Mouse (Mus musculus) limb, embryonic 14.5 days (tissue): ENCODE measurements around the gene Pbx2. TPM values are rescaled to one million over a fixed set of nuclear protein-coding genes. Genes with fewer than 3 reads are reported as not detected.

Experiments
- ATAC-seq: fragments of 200-750 bp; cut with Nextera tagmentation; 2 replicates; pipeline ENCODE4 v1.8.0; 2017; ENCODE audit warnings: low read depth, moderate number of reproducible peaks, moderate TSS enrichment; ENCODE audit not compliant: low FRiP score
- DNase-seq: peaks from one replicate; pipeline ENCODE4 v3.0.0-alpha.2; 2015; ENCODE audit warnings: low spot score
- H3K27ac ChIP-seq: fragments of 300-500 bp; sonication (generic); replicated peaks from 2 replicates; pipeline ENCODE4 v1.5.1; 2014; ENCODE audit warnings: low read depth, mild to moderate bottlenecking, low read length, moderate library complexity, mixed read lengths
- H3K27me3 ChIP-seq: fragments of 300-500 bp; sonication (generic); 2 replicates; pipeline ENCODE4 v1.6.1; 2014; ENCODE audit warnings: low read length, mixed read lengths; ENCODE audit not compliant: control insufficient read depth, insufficient read depth
- H3K36me3 ChIP-seq: fragments of 300-500 bp; sonication (generic); 2 replicates; pipeline ENCODE4 v1.6.1; 2014; ENCODE audit warnings: mild to moderate bottlenecking, low read length, moderate library complexity, mixed read lengths; ENCODE audit not compliant: control insufficient read depth, insufficient read depth
- H3K4me1 ChIP-seq: fragments of 300-500 bp; sonication (generic); 2 replicates; pipeline ENCODE4 v1.6.1; 2014; ENCODE audit warnings: antibody characterized with exemption, low read length, mixed read lengths; ENCODE audit not compliant: control insufficient read depth, insufficient read depth
- H3K4me2 ChIP-seq: fragments of 300-500 bp; sonication (generic); replicated peaks from 2 replicates; pipeline ENCODE4 v1.6.1; 2014; ENCODE audit warnings: low read depth, mild to moderate bottlenecking, low read length, moderate library complexity; ENCODE audit not compliant: severe bottlenecking
- H3K4me3 ChIP-seq: fragments of 300-500 bp; sonication (generic); replicated peaks from 2 replicates; pipeline ENCODE4 v1.5.1; 2014; ENCODE audit warnings: low read length
- H3K9ac ChIP-seq: fragments of 300-500 bp; sonication (generic); 2 replicates; pipeline ENCODE4 v1.6.1; 2014; ENCODE audit warnings: mild to moderate bottlenecking, low read depth, low read length, moderate library complexity; ENCODE audit not compliant: severe bottlenecking
- H3K9me3 ChIP-seq: fragments of 300-500 bp; sonication (generic); 2 replicates; pipeline ENCODE4 v1.6.1; 2016; ENCODE audit warnings: low read length; ENCODE audit not compliant: control insufficient read depth
- POLR2A ChIP-seq: fragments of 200-500 bp; IDR thresholded peaks from 2 replicates; pipeline ENCODE4 v1.8.0; 2012; ENCODE audit warnings: inconsistent platforms, mild to moderate bottlenecking, moderate library complexity, borderline replicate concordance; ENCODE audit not compliant: insufficient read depth, insufficient read length; ENCODE audit errors: extremely low read depth
- WGBS: fragments of 180-500 bp; shearing (Covaris S2); extraction: QIAGEN DNeasy Blood & Tissue Kit; methylation state at CpG from one replicate; pipeline ENCODE4 v1.1.7; 2014; 5-methylcytosine and 5-hydroxymethylcytosine counted together
- polyA plus RNA-seq, 2 experiments: library from polyadenylated mRNA; depleted of rRNA in 1 of 2; stranded (reverse) in 1 of 2; unstranded in 1 of 2; fragments of >200 nt; fragmentation: Nextera tagmentation in 1 of 2; extraction: Ambion mirVana in 1 of 2; gene quantifications; 2 replicates each; pipeline versions ENCODE4 v1.2.1 to v1.2.3; 2012 to 2014

The Pbx2 gene
- polyA plus RNA-seq, 2 experiments: 13.5 to 141 TPM

DNA sequence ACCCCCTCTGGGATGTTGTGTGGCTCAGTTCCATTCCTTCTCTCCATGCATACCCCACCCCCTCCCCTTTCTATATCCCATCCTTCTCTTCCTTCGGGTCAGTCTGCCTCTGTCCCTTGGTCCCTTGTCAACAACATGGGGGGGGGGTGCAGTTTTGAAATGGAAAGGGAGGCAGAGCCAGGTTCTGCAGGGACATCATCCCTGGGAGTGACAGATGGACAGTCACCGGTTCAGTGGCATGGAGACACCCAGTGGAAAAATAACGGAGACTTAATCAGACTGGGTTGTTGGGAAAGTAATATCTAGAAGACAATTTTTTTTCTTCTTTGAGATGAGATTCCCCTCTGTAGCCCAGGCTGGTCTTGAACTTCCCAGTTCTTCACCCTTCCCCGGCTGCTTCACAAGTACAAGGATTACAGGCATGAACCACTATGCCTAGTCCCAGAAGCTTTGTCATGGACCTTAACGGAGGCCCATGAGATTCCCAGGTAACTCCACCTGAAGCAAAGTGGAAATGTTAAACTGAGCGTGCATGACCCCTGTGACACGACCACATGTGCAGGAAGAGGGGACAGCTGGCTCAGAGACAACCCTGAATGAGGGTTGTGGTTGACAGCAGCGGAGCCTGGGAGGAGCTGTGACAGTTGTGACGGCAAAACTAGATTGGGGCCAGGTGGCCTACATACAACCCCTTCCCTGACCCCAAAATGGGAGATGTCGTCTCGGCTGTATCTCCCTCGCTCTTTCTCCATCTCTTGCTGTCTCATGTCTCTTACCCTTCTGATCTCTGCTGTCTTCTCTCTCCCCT, 38.9 kb downstream of the Pbx2 start:
- H3K4me1 ChIP-seq: peaks cover 30% of the 10 kb centered on the region

GRCm38 (mm10) chr17:34630761-34631301, 39.8 kb downstream of the Pbx2 start:
- Histone ChIP-seq H3K4me3 (peak overlapping the region; percentile 38), H3K36me3 (no peaks in the 10 kb centered on the region), H3K4me2 (peak overlapping the region; percentile 43), H3K9ac (no peak overlapping the region), H3K27ac (no peak overlapping the region), H3K9me3 (no peaks in the 10 kb centered on the region), H3K4me1 (peaks cover 30% of the 10 kb centered on the region), H3K27me3 (peaks cover 36% of the 10 kb centered on the region)
- WGBS: 3% methylated on average over 42 of the region's 48 CpGs
- no peak for DNase-seq
- ATAC-seq: no peak
- TF ChIP-seq POLR2A: no peak

More for the DNA sequence above, 38.9 kb downstream of the Pbx2 start:
- Histone ChIP-seq H3K36me3 (peaks cover 8% of the 10 kb centered on the region), H3K4me2 (peak overlapping the region; percentile 78; the same call in 1 of the 2 replicates), H3K9me3 (no peaks in the 10 kb centered on the region), H3K9ac (no peak overlapping the region), H3K27me3 (peaks cover 36% of the 10 kb centered on the region), H3K4me3 (peak overlapping the region; percentile 81; the same call in 1 of the 2 replicates), H3K27ac (no peak overlapping the region)
- DNase-seq (no peak), ATAC-seq (no peak)
- WGBS: 17% methylated on average over 12 of the region's 12 CpGs
- no peak for TF ChIP-seq POLR2A

DNA sequence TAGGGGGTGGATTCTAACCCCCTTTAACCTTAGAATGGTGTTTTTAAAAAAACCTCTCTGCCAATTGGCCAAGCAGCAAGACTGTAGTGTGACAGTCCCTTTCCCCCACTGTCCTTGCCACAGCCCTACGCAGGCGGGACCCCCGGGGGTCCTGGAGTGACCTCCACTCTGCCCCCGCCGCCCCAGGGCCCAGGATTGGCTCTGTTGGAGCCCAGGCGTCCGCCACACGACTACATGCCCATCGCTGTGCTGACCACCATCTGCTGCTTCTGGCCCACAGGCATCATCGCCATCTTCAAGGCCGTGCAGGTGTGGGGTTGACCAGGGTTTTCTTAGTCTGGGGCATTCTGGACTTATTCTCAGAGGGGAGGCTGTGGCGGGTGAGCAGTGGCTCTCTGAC, 40.6 kb downstream of the Pbx2 start:
- 11% methylated on average over 11 of the region's 12 CpGs for WGBS
- Histone ChIP-seq H3K9ac (peak overlapping the region; percentile 44), H3K4me2 (peak overlapping the region; percentile 79), H3K4me3 (peak overlapping the region; percentile 38), H3K9me3 (no peaks in the 10 kb centered on the region), H3K36me3 (no peaks in the 10 kb centered on the region), H3K27ac (no peak overlapping the region), H3K27me3 (peaks cover 36% of the 10 kb centered on the region), H3K4me1 (peaks cover 26% of the 10 kb centered on the region)
- no peak for ATAC-seq
- no peak for DNase-seq
- no peak for TF ChIP-seq POLR2A

DNA sequence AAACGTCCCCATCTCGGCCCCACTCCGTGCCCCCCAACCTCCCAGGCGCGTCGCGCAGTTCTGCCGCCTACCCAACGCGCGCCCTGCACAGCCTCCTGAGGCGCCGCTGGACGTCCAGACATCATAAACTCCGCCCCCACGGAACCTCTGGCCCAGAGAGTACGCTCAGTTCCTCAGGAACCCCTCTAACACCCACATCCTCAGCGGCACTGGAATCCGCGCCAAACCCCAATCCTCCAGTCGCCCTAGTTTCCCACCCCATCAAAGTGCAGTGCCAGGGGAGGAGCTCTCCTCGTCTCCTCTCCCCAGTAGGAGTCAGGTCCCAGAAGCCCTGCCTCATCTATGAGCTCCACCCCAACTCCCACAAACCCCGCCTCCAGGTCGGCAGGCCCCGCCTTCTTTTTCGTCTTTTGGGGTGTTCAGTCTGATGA, 41.2 kb downstream of the Pbx2 start:
- 2% methylated on average over 24 of the region's 26 CpGs for WGBS
- H3K27ac ChIP-seq: no peak overlapping the region
- no peaks in the 10 kb centered on the region for H3K36me3 ChIP-seq
- TF ChIP-seq POLR2A: no peak
- peak overlapping the region; percentile 44 for H3K9ac ChIP-seq
- DNase-seq (peak; percentile 34), ATAC-seq (peak; percentile 25; the same call in 1 of the 2 replicates)
- H3K9me3 ChIP-seq: no peaks in the 10 kb centered on the region
- peaks cover 26% of the 10 kb centered on the region for H3K4me1 ChIP-seq
- peak overlapping the region; percentile 79 for H3K4me2 ChIP-seq
- H3K4me3 ChIP-seq: peak overlapping the region; percentile 38
- peaks cover 36% of the 10 kb centered on the region for H3K27me3 ChIP-seq

DNA sequence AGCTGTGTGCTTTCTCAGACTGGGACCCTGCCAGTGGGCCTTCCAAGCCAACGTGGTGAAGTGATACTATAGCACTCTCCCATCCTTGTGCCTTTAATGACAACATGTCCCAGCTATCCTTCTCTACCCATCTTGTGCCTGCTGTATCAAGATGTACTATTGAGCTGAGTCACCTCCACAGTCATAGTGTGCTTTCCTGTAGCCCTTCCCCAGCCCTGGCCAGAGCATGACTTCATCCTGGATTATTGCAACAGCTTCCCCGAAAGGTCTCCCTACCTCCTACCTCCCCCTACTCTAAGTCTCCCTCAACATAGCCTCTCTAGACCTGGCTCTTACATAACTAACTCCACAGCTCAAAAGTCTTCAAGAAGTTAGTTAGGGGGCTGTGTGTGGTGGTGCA, 44.6 kb downstream of the Pbx2 start:
- H3K4me2 ChIP-seq: no peak overlapping the region
- DNase-seq (no peak), ATAC-seq (no peak)
- no peaks in the 10 kb centered on the region for H3K9me3 ChIP-seq
- TF ChIP-seq POLR2A: no peak
- WGBS: 56% methylated on average over 2 of the region's 2 CpGs
- H3K27me3 ChIP-seq: peaks cover 23% of the 10 kb centered on the region
- H3K36me3 ChIP-seq: no peaks in the 10 kb centered on the region
- no peak overlapping the region for H3K9ac ChIP-seq
- H3K27ac ChIP-seq: no peak overlapping the region
- peaks cover 12% of the 10 kb centered on the region for H3K4me1 ChIP-seq
- no peak overlapping the region for H3K4me3 ChIP-seq
